Mouse (Mus musculus) embryo, embryonic 9.5 days (tissue): ENCODE measurements around the gene Gm11758.
"Not testable (repeated sequence)": the region's sequence is repeated elsewhere in the genome, so short reads cannot be mapped to it uniquely, and the experiment has no call there.

Experiments
- DNase-seq: peaks from one replicate; pipeline ENCODE4 v3.0.0-alpha.2; 2017; ENCODE audit errors: extremely low spot score

Gene Gm11758

DNA sequence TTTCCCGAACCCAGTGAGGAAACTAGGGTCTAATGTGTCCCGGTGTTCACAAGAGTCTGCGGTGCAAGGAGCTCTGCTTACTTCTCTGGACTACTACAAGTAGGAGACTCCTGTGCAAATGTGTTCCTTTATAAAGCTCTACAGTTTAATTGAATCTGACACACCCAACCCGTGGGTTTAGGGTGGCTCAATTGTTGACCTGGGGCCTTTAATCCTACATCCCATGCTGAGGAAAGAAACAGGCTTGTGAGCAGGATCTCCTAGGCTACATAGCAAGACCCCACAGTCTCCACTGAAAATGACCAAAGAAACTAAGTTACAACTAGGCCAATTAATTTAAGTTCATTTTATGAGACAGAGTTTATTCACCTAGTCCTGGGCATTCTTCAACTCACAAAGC is at the start of gene Gm11758:
Gene Gm11758, minus strand, starts transcription at position 101 of the 400 bp plus-strand sequence.
- not testable (repeated sequence) for DNase-seq

DNA sequence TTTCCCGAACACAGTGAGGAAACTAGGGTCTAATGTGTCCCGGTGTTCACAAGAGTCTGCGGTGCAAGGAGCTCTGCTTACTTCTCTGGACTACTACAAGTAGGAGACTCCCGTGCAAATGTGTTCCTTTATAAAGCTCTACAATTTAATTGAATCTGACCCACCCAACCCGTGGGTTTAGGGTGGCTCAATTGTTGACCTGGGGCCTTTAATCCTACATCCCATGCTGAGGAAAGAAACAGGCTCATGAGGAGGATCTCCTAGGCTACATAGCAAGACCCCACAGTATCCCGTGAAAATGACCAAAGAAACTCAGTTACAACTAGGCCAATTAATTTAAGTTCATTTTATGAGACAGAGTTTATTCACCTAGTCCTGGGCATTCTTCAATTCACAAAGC is 44.6 kb upstream of the Gm11758 start, which contains the start of gene Gm11756:
Gene Gm11756, minus strand, starts transcription at position 101 of the 400 bp plus-strand sequence.
- DNase-seq, result not testable (repeated sequence)

DNA sequence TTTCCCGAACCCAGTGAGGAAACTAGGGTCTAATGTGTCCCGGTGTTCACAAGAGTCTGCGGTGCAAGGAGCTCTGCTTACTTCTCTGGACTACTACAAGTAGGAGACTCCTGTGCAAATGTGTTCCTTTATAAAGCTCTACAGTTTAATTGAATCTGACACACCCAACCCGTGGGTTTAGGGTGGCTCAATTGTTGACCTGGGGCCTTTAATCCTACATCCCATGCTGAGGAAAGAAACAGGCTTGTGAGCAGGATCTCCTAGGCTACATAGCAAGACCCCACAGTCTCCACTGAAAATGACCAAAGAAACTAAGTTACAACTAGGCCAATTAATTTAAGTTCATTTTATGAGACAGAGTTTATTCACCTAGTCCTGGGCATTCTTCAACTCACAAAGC is 29.8 kb upstream of the Gm11758 start, which contains the start of gene Gm13871:
Gene Gm13871, minus strand, starts transcription at position 101 of the 400 bp plus-strand sequence.
- not testable (repeated sequence) for DNase-seq

DNA sequence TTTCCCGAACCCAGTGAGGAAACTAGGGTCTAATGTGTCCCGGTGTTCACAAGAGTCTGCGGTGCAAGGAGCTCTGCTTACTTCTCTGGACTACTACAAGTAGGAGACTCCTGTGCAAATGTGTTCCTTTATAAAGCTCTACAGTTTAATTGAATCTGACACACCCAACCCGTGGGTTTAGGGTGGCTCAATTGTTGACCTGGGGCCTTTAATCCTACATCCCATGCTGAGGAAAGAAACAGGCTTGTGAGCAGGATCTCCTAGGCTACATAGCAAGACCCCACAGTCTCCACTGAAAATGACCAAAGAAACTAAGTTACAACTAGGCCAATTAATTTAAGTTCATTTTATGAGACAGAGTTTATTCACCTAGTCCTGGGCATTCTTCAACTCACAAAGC is 14.9 kb upstream of the Gm11758 start, which contains the start of gene Gm11757:
Gene Gm11757, minus strand, starts transcription at position 101 of the 400 bp plus-strand sequence.
- not testable (repeated sequence) for DNase-seq

DNA sequence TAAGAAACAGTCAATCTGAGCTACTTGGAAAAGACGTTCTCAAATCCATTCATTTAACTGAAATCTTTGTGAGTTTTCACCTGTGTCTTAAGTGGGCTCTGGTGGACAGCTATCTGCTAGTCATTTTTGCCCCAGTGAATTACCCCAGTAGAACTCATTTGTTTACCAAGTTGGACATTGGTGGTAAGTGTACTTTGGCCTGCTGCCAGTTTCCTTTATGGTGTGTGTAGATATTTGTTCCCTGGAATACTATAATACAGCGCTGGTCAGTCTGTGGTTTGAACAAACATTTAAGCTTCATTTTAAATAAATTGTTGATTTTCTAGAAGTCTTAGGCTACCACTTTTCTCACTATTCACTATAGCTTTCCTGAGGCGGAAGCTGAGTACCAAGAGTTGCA is 49.5 kb downstream of the Gm11758 start:
- DNase-seq, result no peak
